Mouse (Mus musculus): ENCODE measurements around the gene Ccdc106.

- TF ChIP-seq CTCF (IDR thresholded peaks at IDR 0.05; ENCODE audit: low read depth) (no peak), EP300 (IDR thresholded peaks at IDR 0.05; ENCODE audit: low read depth) (no peak)
Measured at GRCm38 (mm10) chr7:5031496-5031895, 11.1 kb downstream of the Ccdc106 start.

All from heart, postnatal 0 days (tissue).